Mouse (Mus musculus) cerebellum, adult 2 months (tissue): Measurements from ENCODE around the gene Nt5c2.

Experiments
- CTCF ChIP-seq: fragments of 200-500 bp; IDR thresholded peaks from 2 replicates; pipeline ENCODE4 v1.5.1; 2011; ENCODE audit warnings: low read depth, mild to moderate bottlenecking, control low read depth, low read length, moderate library complexity, borderline replicate concordance; ENCODE audit not compliant: insufficient read depth
- POLR2A ChIP-seq: fragments of 200-500 bp; IDR thresholded peaks from 2 replicates; pipeline ENCODE4 v1.6.1; 2011; ENCODE audit warnings: low read length, control low read depth, borderline replicate concordance; ENCODE audit not compliant: insufficient read depth

DNA sequence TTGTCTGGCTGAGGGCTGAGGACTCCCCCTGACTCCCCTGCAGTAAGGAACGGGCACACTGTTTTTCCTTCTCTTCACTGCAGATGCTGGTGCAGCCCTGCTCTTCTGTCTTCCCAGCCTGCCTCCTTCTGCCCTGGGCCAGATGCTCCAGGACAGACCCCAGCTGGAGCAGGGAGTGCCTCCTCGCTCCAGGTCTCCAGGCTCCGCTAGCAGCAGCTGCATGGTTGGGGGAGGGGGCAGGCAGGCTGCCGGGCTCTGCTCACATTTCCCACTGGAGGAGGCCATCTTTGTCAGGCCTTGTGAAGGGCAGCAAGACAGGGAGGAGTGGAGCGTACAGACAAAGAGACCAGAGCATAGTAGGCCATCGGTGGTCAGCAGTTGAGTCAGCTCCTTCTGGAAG, 4.4 kb upstream of the Nt5c2 start:
- TF ChIP-seq CTCF (no peak), POLR2A (no peak)
